Mouse (Mus musculus): ENCODE measurements around the gene Fam78b.

The Fam78b gene

GRCm38 (mm10) chr1:167024961-167025360, 23.7 kb downstream of the Fam78b start:
- in situ Hi-C loops (cut with MboI, MseI): no loop called here

- in situ Hi-C loops (cut with MboI, MseI): no loop called here
These were observed 30.9 kb downstream of the Fam78b start for GRCm38 (mm10) chr1:167032046-167032648.

- in situ Hi-C loops (cut with MboI, MseI): no loop called here
These were observed 33.2 kb downstream of the Fam78b start for GRCm38 (mm10) chr1:167034435-167034834.

GRCm38 (mm10) chr1:167042558-167042957, 41.3 kb downstream of the Fam78b start:
- in situ Hi-C loops (cut with MboI, MseI): no loop called here

- in situ Hi-C loops (cut with MboI, MseI): no loop called here
These were observed 45.1 kb downstream of the Fam78b start for GRCm38 (mm10) chr1:167046169-167046927.

- in situ Hi-C loops (cut with MboI, MseI): no loop called here
These were observed 49.6 kb downstream of the Fam78b start for GRCm38 (mm10) chr1:167050859-167051258.

- in situ Hi-C loops (cut with MboI, MseI): no loop called here
These were observed 52.8 kb downstream of the Fam78b start for GRCm38 (mm10) chr1:167054029-167054428.

GRCm38 (mm10) chr1:167057543-167057942, 56.3 kb downstream of the Fam78b start:
- in situ Hi-C loops (cut with MboI, MseI): no loop called here

- in situ Hi-C loops (cut with MboI, MseI): loop anchor here in 1 of 2 experiments (10.0 kb wide), 1 partner anchor 1255 kb away; no protein-coding TSS in a partner anchor
These were observed 58.5 kb downstream of the Fam78b start for GRCm38 (mm10) chr1:167059550-167060285.

- in situ Hi-C loops (cut with MboI, MseI): loop anchor here in 1 of 2 experiments (10.0 kb wide), 1 partner anchor 1259 kb away; no protein-coding TSS in a partner anchor
These were observed 62.8 kb downstream of the Fam78b start for GRCm38 (mm10) chr1:167063971-167064370.

GRCm38 (mm10) chr1:167065541-167065940, 64.3 kb downstream of the Fam78b start:
- in situ Hi-C loops (cut with MboI, MseI): loop anchor here in 1 of 2 experiments (10.0 kb wide), 1 partner anchor 1261 kb away; no protein-coding TSS in a partner anchor

GRCm38 (mm10) chr1:167065986-167066385, 64.8 kb downstream of the Fam78b start:
- in situ Hi-C loops (cut with MboI, MseI): loop anchor here in 1 of 2 experiments (10.0 kb wide), 1 partner anchor 1261 kb away; no protein-coding TSS in a partner anchor

- in situ Hi-C loops (cut with MboI, MseI): loop anchor here in 1 of 2 experiments (10.0 kb wide), 1 partner anchor 1262 kb away; no protein-coding TSS in a partner anchor
These were observed 65.7 kb downstream of the Fam78b start for GRCm38 (mm10) chr1:167066933-167067341.

GRCm38 (mm10) chr1:167069741-167070140, 68.5 kb downstream of the Fam78b start:
- in situ Hi-C loops (cut with MboI, MseI): loop anchor here in 1 of 2 experiments (10.0 kb wide), 1 partner anchor 1265 kb away; no protein-coding TSS in a partner anchor

- in situ Hi-C loops (cut with MboI, MseI): no loop called here
These were observed 69.1 kb downstream of the Fam78b start for GRCm38 (mm10) chr1:167070306-167070705.

GRCm38 (mm10) chr1:167075726-167076125, 74.5 kb downstream of the Fam78b start:
- in situ Hi-C loops (cut with MboI, MseI): no loop called here

GRCm38 (mm10) chr1:167079476-167079875, 78.3 kb downstream of the Fam78b start:
- in situ Hi-C loops (cut with MboI, MseI): no loop called here

- in situ Hi-C loops (cut with MboI, MseI): no loop called here
These were observed 80.7 kb downstream of the Fam78b start for GRCm38 (mm10) chr1:167081946-167082345.

GRCm38 (mm10) chr1:167082506-167083100, 81.4 kb downstream of the Fam78b start:
- in situ Hi-C loops (cut with MboI, MseI): no loop called here

- in situ Hi-C loops (cut with MboI, MseI): no loop called here
These were observed 82.0 kb downstream of the Fam78b start for GRCm38 (mm10) chr1:167083181-167083580.

GRCm38 (mm10) chr1:167084330-167084729, 83.1 kb downstream of the Fam78b start:
- in situ Hi-C loops (cut with MboI, MseI): no loop called here
